Mouse (Mus musculus) adrenal gland, postnatal 0 days (tissue): ENCODE measurements around the gene Klra17. TPM values are rescaled to one million over a fixed set of nuclear protein-coding genes. Genes with fewer than 3 reads are reported as not detected.

ENCODE experiments used
- polyA plus RNA-seq: library from polyadenylated mRNA; unstranded; fragments of >200 nt; fragmentation: Nextera tagmentation; extraction: Ambion mirVana; gene quantifications from 2 replicates; pipeline ENCODE4 v1.2.1, GENCODE M21; 2015

The Klra17 gene
- 0.15 TPM in 1 of 2 replicates, not detected in the other for polyA plus RNA-seq

GRCm38 (mm10) chr6:129876549-129876948 lies at the start of gene Klra17:
Gene Klra17, minus strand, starts transcription at chr6:129876672.

GRCm38 (mm10) chr6:129917476-129917946 lies 41.0 kb upstream of the Klra17 start, which contains the start of gene Klra5:
Gene Klra5, minus strand, starts transcription at chr6:129917650.

GRCm38 (mm10) chr6:129862349-129862748 lies 14.1 kb downstream of the Klra17 start, which contains the start of gene Gm17631:
Gene Gm17631, plus strand, starts transcription at chr6:129862649.

GRCm38 (mm10) chr6:129784170-129784569 lies 92.3 kb downstream of the Klra17 start, which contains the start of gene Gm156:
Gene Gm156, minus strand, starts transcription at chr6:129784270.

Other genes with a start within 250 kb of the Klra17 start
- not detected in 2 replicates for gene Klrc3, start 233.3 kb downstream of the Klra17 start, polyA plus RNA-seq
- 0.06 and 0.17 TPM in 2 replicates for gene Klrc2, start 216.0 kb downstream of the Klra17 start, polyA plus RNA-seq
- 0.44 and 0.85 TPM in 2 replicates for gene Klrc1, start 197.7 kb downstream of the Klra17 start, polyA plus RNA-seq
- not detected in 2 replicates for gene Klri1, start 159.5 kb downstream of the Klra17 start, polyA plus RNA-seq
- 0.13 TPM in 1 of 2 replicates, not detected in the other for gene Klri2, start 136.2 kb downstream of the Klra17 start, polyA plus RNA-seq
- gene Gm156, start 92.4 kb downstream of the Klra17 start, polyA plus RNA-seq: not detected in 2 replicates
- not detected in 2 replicates for gene Gm17631, start 14.0 kb downstream of the Klra17 start, polyA plus RNA-seq
- gene Klra5, start 41.0 kb upstream of the Klra17 start, polyA plus RNA-seq: 0.39 TPM in 1 of 2 replicates, not detected in the other
- gene Klra6, start 150.3 kb upstream of the Klra17 start, polyA plus RNA-seq: not detected in 2 replicates
- not detected in 2 replicates for gene Klra4, start 190.6 kb upstream of the Klra17 start, polyA plus RNA-seq